Mouse (Mus musculus): ENCODE results near the gene Topors. TPM values are rescaled to one million over a fixed set of nuclear protein-coding genes. Genes with fewer than 3 reads are reported as not detected.

Topors gene
- polyA plus RNA-seq, 1 experiment from 2014 or later, result 46.7 TPM

GRCm38 (mm10) chr4:40226095-40226494 is 43.6 kb downstream of the Topors start:
- H3K27ac ChIP-seq, result no peak overlapping the region
- no peaks in the 10 kb centered on the region for H3K9me3 ChIP-seq (replicated peaks)
- H3K4me2 ChIP-seq, result no peak overlapping the region
- H3K9ac ChIP-seq, result no peak overlapping the region
- no peak overlapping the region for H3K4me3 ChIP-seq (replicated peaks)
- ATAC-seq (replicated peaks; ENCODE audit: low FRiP score), result no peak
- H3K4me1 ChIP-seq, result 0 out of 2 replicates have a peak, but pooled peaks cover 3% of the 10 kb centered on the region
- H3K27me3 ChIP-seq, result no peaks in the 10 kb centered on the region
- WGBS, result 70% methylated on average over 5 of the region's 5 CpGs
- peaks cover 16% of the 10 kb centered on the region; the same call in 1 of the 2 replicates for H3K36me3 ChIP-seq

GRCm38 (mm10) chr4:40221876-40222585 is 47.6 kb downstream of the Topors start:
- H3K27me3 ChIP-seq, result no peaks in the 10 kb centered on the region
- 50% methylated on average over 21 of the region's 21 CpGs for WGBS
- peaks cover 7% of the 10 kb centered on the region; the same call in 1 of the 2 replicates for H3K36me3 ChIP-seq
- no peak overlapping the region for H3K4me2 ChIP-seq
- no peak overlapping the region for H3K27ac ChIP-seq
- H3K9ac ChIP-seq, result no peak overlapping the region
- ATAC-seq (replicated peaks; ENCODE audit: low FRiP score), result no peak
- H3K4me3 ChIP-seq (replicated peaks), result no peak overlapping the region
- no peaks in the 10 kb centered on the region for H3K9me3 ChIP-seq (replicated peaks)
- H3K4me1 ChIP-seq, result 0 out of 2 replicates have a peak, but pooled peaks cover 4% of the 10 kb centered on the region

- ATAC-seq (replicated peaks; ENCODE audit: low FRiP score), result no peak; the same call in 1 of the 2 replicates
- Histone ChIP-seq H3K4me2 (no peak overlapping the region), H3K27me3 (no peaks in the 10 kb centered on the region), H3K27ac (no peak overlapping the region), H3K9me3 (replicated peaks) (no peaks in the 10 kb centered on the region), H3K9ac (no peak overlapping the region), H3K4me3 (replicated peaks) (no peak overlapping the region), H3K4me1 (0 out of 2 replicates have a peak, but pooled peaks cover 4% of the 10 kb centered on the region), H3K36me3 (peaks cover 9% of the 10 kb centered on the region; the same call in 1 of the 2 replicates)
- WGBS, result 34% methylated on average over 14 of the region's 14 CpGs
Measured at GRCm38 (mm10) chr4:40221004-40221760, 48.5 kb downstream of the Topors start.

- H3K9ac ChIP-seq, result no peak overlapping the region
- 31% methylated on average over 12 of the region's 12 CpGs for WGBS
- H3K4me3 ChIP-seq (replicated peaks), result no peak overlapping the region
- no peak overlapping the region for H3K4me2 ChIP-seq
- H3K4me1 ChIP-seq, result 0 out of 2 replicates have a peak, but pooled peaks cover 4% of the 10 kb centered on the region
- H3K27ac ChIP-seq, result no peak overlapping the region
- no peaks in the 10 kb centered on the region for H3K27me3 ChIP-seq
- peaks cover 9% of the 10 kb centered on the region; the same call in 1 of the 2 replicates for H3K36me3 ChIP-seq
- ATAC-seq (replicated peaks; ENCODE audit: low FRiP score), result no peak
- no peaks in the 10 kb centered on the region for H3K9me3 ChIP-seq (replicated peaks)
Measured at GRCm38 (mm10) chr4:40220437-40220836, 49.2 kb downstream of the Topors start.

- no peak for ATAC-seq (replicated peaks; ENCODE audit: low FRiP score)
- no peak overlapping the region for H3K4me2 ChIP-seq
- WGBS, result 74% methylated on average over 7 of the region's 7 CpGs
Measured at GRCm38 (mm10) chr4:40218382-40218781, 51.3 kb downstream of the Topors start.

GRCm38 (mm10) chr4:40217910-40218309 is 51.7 kb downstream of the Topors start:
- Histone ChIP-seq H3K36me3 (0 out of 2 replicates have a peak, but pooled peaks cover 3% of the 10 kb centered on the region), H3K9ac (no peak overlapping the region), H3K4me2 (no peak overlapping the region), H3K4me1 (0 out of 2 replicates have a peak, but pooled peaks cover 4% of the 10 kb centered on the region), H3K9me3 (replicated peaks) (no peaks in the 10 kb centered on the region), H3K4me3 (replicated peaks) (no peak overlapping the region), H3K27me3 (no peaks in the 10 kb centered on the region), H3K27ac (no peak overlapping the region)
- ATAC-seq (replicated peaks; ENCODE audit: low FRiP score), result no peak
- WGBS, result 61% methylated on average over 3 of the region's 3 CpGs

More at GRCm38 (mm10) chr4:40218382-40218781, 51.3 kb downstream of the Topors start:
- 0 out of 2 replicates have a peak, but pooled peaks cover 4% of the 10 kb centered on the region for H3K4me1 ChIP-seq
- H3K9ac ChIP-seq, result no peak overlapping the region
- no peaks in the 10 kb centered on the region for H3K27me3 ChIP-seq
- H3K4me3 ChIP-seq (replicated peaks), result no peak overlapping the region
- H3K27ac ChIP-seq, result no peak overlapping the region
- peaks cover 3% of the 10 kb centered on the region; the same call in 1 of the 2 replicates for H3K36me3 ChIP-seq
- no peaks in the 10 kb centered on the region for H3K9me3 ChIP-seq (replicated peaks)

GRCm38 (mm10) chr4:40212177-40212576 is 57.5 kb downstream of the Topors start:
- no peak for ATAC-seq (replicated peaks; ENCODE audit: low FRiP score)
- H3K9me3 ChIP-seq (replicated peaks), result no peaks in the 10 kb centered on the region
- WGBS, result 94% methylated on average over 4 of the region's 6 CpGs

More at GRCm38 (mm10) chr4:40212177-40212576, 57.5 kb downstream of the Topors start:
- no peak overlapping the region for H3K9ac ChIP-seq
- no peak overlapping the region for H3K4me3 ChIP-seq (replicated peaks)
- H3K27me3 ChIP-seq, result no peaks in the 10 kb centered on the region
- no peaks in the 10 kb centered on the region for H3K4me1 ChIP-seq
- no peak overlapping the region for H3K4me2 ChIP-seq
- no peak overlapping the region for H3K27ac ChIP-seq
- H3K36me3 ChIP-seq, result peaks cover 11% of the 10 kb centered on the region; the same call in 1 of the 2 replicates

Other genes with a start within 250 kb of the Topors start
- gene Aco1, start 126.8 kb downstream of the Topors start, polyA plus RNA-seq (2015; fragmentation: Nextera tagmentation; extraction: Ambion mirVana), result 74.5 and 77.7 TPM in 2 replicates
- gene Ddx58, start 30.0 kb downstream of the Topors start, polyA plus RNA-seq (2015; fragmentation: Nextera tagmentation; extraction: Ambion mirVana), result 8.2 and 11.4 TPM in 2 replicates
- 40.1 and 40.4 TPM in 2 replicates for gene Smim27, start 271 bp downstream of the Topors start, polyA plus RNA-seq (2015; fragmentation: Nextera tagmentation; extraction: Ambion mirVana)
- 348 and 369 TPM in 2 replicates for gene Ndufb6, start 9.6 kb upstream of the Topors start, polyA plus RNA-seq (2015; fragmentation: Nextera tagmentation; extraction: Ambion mirVana)
- 0.40 and 0.45 TPM in 2 replicates for gene Tmem215, start 202.3 kb upstream of the Topors start, polyA plus RNA-seq (2015; fragmentation: Nextera tagmentation; extraction: Ambion mirVana)